Mouse (Mus musculus): ENCODE results near the gene Chst11. TPM values are rescaled to one million over a fixed set of nuclear protein-coding genes. Genes with fewer than 3 reads are reported as not detected.
A peak's percentile ranks its signal among the peaks of the same experiment; 100 is the strongest.

Chst11 gene
- total and polyA plus RNA-seq, 3 experiments, result 3.1 to 10.6 TPM; not detected in 1

DNA sequence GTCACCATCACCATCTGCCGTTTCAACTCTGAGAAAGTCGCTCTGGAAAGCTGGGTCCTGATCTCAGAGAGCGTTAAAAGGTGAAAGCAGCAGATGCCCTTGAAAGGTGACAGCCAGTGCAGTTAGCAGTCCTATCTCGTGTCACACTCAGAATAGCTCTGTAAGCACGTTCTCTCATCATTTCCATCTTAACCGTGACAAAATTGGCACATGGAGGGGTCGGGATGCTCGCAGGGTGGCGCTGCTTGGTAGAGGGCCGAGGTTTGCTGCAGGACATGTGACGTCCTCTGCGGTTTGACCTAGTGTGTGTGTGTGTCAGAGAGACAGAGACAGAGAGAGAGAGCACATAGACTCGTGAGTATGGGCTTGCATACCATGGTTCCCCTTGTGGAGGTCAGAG is 94.5 kb downstream of the Chst11 start:
- no peak for TF ChIP-seq CHD2 (IDR thresholded peaks at IDR 0.05; ENCODE audit: low read length)
- TF ChIP-seq JUND (IDR thresholded peaks at IDR 0.05; ENCODE audit: low read depth, low read length), result no peak
- no peak for TF ChIP-seq USF2 (IDR thresholded peaks at IDR 0.05; ENCODE audit: borderline replicate concordance in 1 of 2, insufficient read depth in 1 of 2, low read depth in 1 of 2, low read length in 2 of 2)
- TF ChIP-seq POLR2AphosphoS2 (IDR thresholded peaks at IDR 0.05; ENCODE audit: low read length), result no peak
- no peak for TF ChIP-seq MAZ (IDR thresholded peaks at IDR 0.05; ENCODE audit: low read depth, low read length)
- TF ChIP-seq KAT2A (conservative IDR thresholded peaks at IDR 0.05; ENCODE audit: low read depth, low read length), result no peak
- no peak for TF ChIP-seq RCOR1 (IDR thresholded peaks at IDR 0.05; ENCODE audit: low read depth, low read length)
- TF ChIP-seq MYB (IDR thresholded peaks at IDR 0.05; ENCODE audit: low read depth, low read length), result no peak
- TF ChIP-seq NRF1 (IDR thresholded peaks at IDR 0.05; ENCODE audit: insufficient read depth, low read depth, low read length, poor library complexity, severe bottlenecking), result no peak
- no peak for TF ChIP-seq TBP (IDR thresholded peaks at IDR 0.05; ENCODE audit: low read depth, low read length)
- TF ChIP-seq E2F4 (IDR thresholded peaks at IDR 0.05; ENCODE audit: borderline replicate concordance, low read depth, low read length), result no peak
- no peak for TF ChIP-seq MYC (IDR thresholded peaks at IDR 0.05; ENCODE audit: low read depth, low read length)
- TF ChIP-seq ETS1 (IDR thresholded peaks at IDR 0.05; ENCODE audit: low read depth, low read length), result no peak
- no peak for TF ChIP-seq BHLHE40 (IDR thresholded peaks at IDR 0.05; ENCODE audit: borderline replicate concordance, low read depth, low read length)
- no peak for TF ChIP-seq NELFE (IDR thresholded peaks at IDR 0.05; ENCODE audit: low read depth, low read length)
- TF ChIP-seq MAFK (IDR thresholded peaks at IDR 0.05; ENCODE audit: borderline replicate concordance, low read depth, low read length), result no peak
- no peak for TF ChIP-seq GATA1 (IDR thresholded peaks at IDR 0.05; ENCODE audit: low read depth, low read length)
- no peak for TF ChIP-seq TAL1 (IDR thresholded peaks at IDR 0.05; ENCODE audit: low read length)
- H3K36me3 ChIP-seq (ENCODE audit: control insufficient read depth in 1 of 2, insufficient read depth in 2 of 2, low read length in 2 of 2), result peaks cover 0 to 7% of the 10 kb centered on the region in 2 experiments; a peak in 2 of 4 replicates
- H3K9ac ChIP-seq (ENCODE audit: control insufficient read depth, low read depth, low read length, poor library complexity, severe bottlenecking), result no peak overlapping the region
- H3K4me1 ChIP-seq (ENCODE audit: control insufficient read depth in 1 of 2, insufficient read depth in 2 of 2, low read length in 2 of 2), result peaks cover 7 to 12% of the 10 kb centered on the region in 2 experiments
- no peaks in the 10 kb centered on the region for H3K9me3 ChIP-seq (replicated peaks; ENCODE audit: insufficient read depth, low read length)
- no peak overlapping the region for H3K4me3 ChIP-seq (ENCODE audit: control insufficient read depth in 1 of 2, insufficient read depth in 1 of 2, low read depth in 2 of 2, low read length in 2 of 2)
- H3K79me2 ChIP-seq (ENCODE audit: control insufficient read depth, insufficient read depth, low read length, poor library complexity), result no peaks in the 10 kb centered on the region
- no peaks in the 10 kb centered on the region for H3K27me3 ChIP-seq (ENCODE audit: control insufficient read depth in 1 of 2, insufficient read depth in 2 of 2, low read length in 2 of 2)
- peak; percentile 5 for DNase-seq (ENCODE audit: low read depth, low spot score)
- no peak overlapping the region for H3K27ac ChIP-seq (ENCODE audit: control insufficient read depth, low read depth, low read length)

DNA sequence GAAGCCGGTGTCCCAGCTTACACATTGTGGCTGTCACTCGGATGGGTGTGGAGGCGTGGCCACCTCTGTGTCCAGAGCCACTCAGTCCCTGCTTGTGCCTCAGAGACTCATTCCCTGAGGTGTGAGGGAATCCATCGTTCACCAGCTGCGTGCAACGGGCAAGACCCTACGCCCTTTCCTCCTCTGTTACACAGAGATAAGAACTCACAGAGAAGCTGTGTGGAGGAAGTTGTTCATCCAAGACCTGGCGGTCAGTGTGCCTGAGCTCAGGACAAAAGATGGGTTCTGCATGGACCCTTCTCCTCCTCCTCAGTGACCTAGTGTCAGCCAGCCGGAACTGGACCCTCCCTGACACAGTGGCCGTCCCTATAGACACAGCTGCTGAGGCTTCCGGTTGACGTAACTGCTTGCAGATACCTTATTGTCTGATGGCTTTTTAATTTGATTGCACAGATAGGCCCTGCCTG is 95.0 kb downstream of the Chst11 start:
- peak; percentile 58 for DNase-seq (ENCODE audit: low read depth, low spot score)
- peaks cover 7 to 12% of the 10 kb centered on the region in 2 experiments for H3K4me1 ChIP-seq (ENCODE audit: control insufficient read depth in 1 of 2, insufficient read depth in 2 of 2, low read length in 2 of 2)
- peaks cover 0 to 7% of the 10 kb centered on the region in 2 experiments; a peak in 2 of 4 replicates for H3K36me3 ChIP-seq (ENCODE audit: control insufficient read depth in 1 of 2, insufficient read depth in 2 of 2, low read length in 2 of 2)
- H3K9me3 ChIP-seq (replicated peaks; ENCODE audit: insufficient read depth, low read length), result no peaks in the 10 kb centered on the region
- no peaks in the 10 kb centered on the region for H3K27me3 ChIP-seq (ENCODE audit: control insufficient read depth in 1 of 2, insufficient read depth in 2 of 2, low read length in 2 of 2)
- no peaks in the 10 kb centered on the region for H3K79me2 ChIP-seq (ENCODE audit: control insufficient read depth, insufficient read depth, low read length, poor library complexity)
- H3K4me3 ChIP-seq (ENCODE audit: control insufficient read depth in 1 of 2, insufficient read depth in 1 of 2, low read depth in 2 of 2, low read length in 2 of 2), result no peak overlapping the region
- H3K27ac ChIP-seq (ENCODE audit: control insufficient read depth, low read depth, low read length), result no peak overlapping the region
- TF ChIP-seq TBP (IDR thresholded peaks at IDR 0.05; ENCODE audit: low read depth, low read length) (no peak), EP300 (IDR thresholded peaks at IDR 0.05; ENCODE audit: low read depth in 1 of 2, low read length in 2 of 2) (peak; percentile 69 to 71), POLR2A (IDR thresholded peaks at IDR 0.05; ENCODE audit: control insufficient read depth in 1 of 2, insufficient read depth in 1 of 2, low read depth in 1 of 2, low read length in 2 of 2, poor library complexity in 1 of 2) (no peak), RCOR1 (IDR thresholded peaks at IDR 0.05; ENCODE audit: low read depth, low read length) (peak; percentile 27; the same call in 1 of the 2 replicates), MYB (IDR thresholded peaks at IDR 0.05; ENCODE audit: low read depth, low read length) (no peak), POLR2AphosphoS2 (IDR thresholded peaks at IDR 0.05; ENCODE audit: low read length) (no peak), ETS1 (IDR thresholded peaks at IDR 0.05; ENCODE audit: low read depth, low read length) (peak; percentile 34; the same call in 1 of the 2 replicates), CHD1 (IDR thresholded peaks at IDR 0.05; ENCODE audit: low read depth, low read length) (no peak), TAL1 (IDR thresholded peaks at IDR 0.05; ENCODE audit: low read length) (peak; percentile 79), USF1 (IDR thresholded peaks at IDR 0.05; ENCODE audit: low read depth, low read length) (no peak), TCF12 (IDR thresholded peaks at IDR 0.05; ENCODE audit: low read depth, low read length) (peak; percentile 77), GATA1 (IDR thresholded peaks at IDR 0.05; ENCODE audit: low read depth, low read length) (peak; percentile 54), ZC3H11A (IDR thresholded peaks at IDR 0.05; ENCODE audit: low read depth, low read length) (no peak)
- H3K9ac ChIP-seq (ENCODE audit: control insufficient read depth, low read depth, low read length, poor library complexity, severe bottlenecking), result no peak overlapping the region
